Mouse (Mus musculus) myocyte (in vitro differentiated cells): ENCODE results near the gene Prss12.

Experiments used
- MAX ChIP-seq: IDR thresholded peaks from one replicate; pipeline ENCODE4 v1.6.1; 2011; ENCODE audit warnings: low read depth, mild to moderate bottlenecking, control low read depth
- POLR2A ChIP-seq: IDR thresholded peaks from one replicate; pipeline ENCODE4 v1.6.1; 2011; ENCODE audit warnings: low read depth, mild to moderate bottlenecking, control low read depth, moderate library complexity; ENCODE audit not compliant: insufficient read length
- POLR2AphosphoS2 ChIP-seq: IDR thresholded peaks from one replicate; pipeline ENCODE4 v1.6.1; 2011; ENCODE audit warnings: low read depth, control low read depth; ENCODE audit not compliant: insufficient read length

GRCm38 (mm10) chr3:123411821-123412578, 34.7 kb upstream of the Prss12 start:
- TF ChIP-seq POLR2A (no peak), POLR2AphosphoS2 (no peak), MAX (no peak)
